Mouse (Mus musculus) CD8-positive naive resting alpha-beta T cell, adult 2 months (primary cell): ENCODE measurements around the gene Pkp2.
"Not testable (repeated sequence)": the region's sequence is repeated elsewhere in the genome, so short reads cannot be mapped to it uniquely, and the experiment has no call there.

Source experiments
- DNase-seq, 2 experiments: peaks; one replicate each; pipeline ENCODE4 v3.0.0; 2022; ENCODE audit warnings: low read depth in 2 of 2, low spot score in 2 of 2

Pkp2 gene

DNA sequence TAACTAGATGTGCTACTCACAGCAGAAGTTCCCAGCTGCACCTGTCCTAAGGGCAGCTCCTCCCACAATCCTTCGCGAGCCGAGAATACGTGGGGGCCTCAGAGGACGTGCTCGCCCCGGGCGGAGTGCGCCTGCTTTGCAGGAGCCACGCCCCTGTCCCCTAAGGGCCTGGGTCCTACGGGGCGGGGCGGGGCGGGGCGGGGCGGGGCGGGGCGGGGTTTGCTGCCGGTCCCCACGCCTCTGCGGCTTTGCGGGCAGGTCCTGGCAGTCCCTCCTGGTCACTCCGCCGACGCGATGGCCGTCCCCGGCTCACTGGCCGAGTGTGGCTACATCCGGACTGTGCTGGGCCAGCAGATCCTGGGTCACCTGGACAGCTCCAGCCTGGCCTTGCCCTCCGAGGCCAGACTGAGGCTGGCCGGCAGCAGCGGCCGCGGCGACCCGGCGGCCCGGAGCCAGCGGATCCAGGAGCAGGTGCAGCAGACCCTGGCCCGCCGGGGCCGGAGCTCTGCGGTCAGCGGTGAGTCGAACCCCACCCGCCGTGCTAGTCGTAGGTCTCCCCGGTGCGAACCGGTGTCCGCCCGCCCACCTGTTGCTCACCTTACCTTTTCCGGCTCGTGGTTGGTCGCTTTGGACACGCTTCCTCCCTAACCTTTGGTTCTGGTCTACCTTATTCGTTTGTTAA lies at the start of gene Pkp2:
Gene Pkp2 (plus strand): TSS at position 240 of the 682 bp plus-strand sequence.
- no peak for DNase-seq

- no peak for DNase-seq
Measured at GRCm38 (mm10) chr16:16197374-16197773, 15.7 kb upstream of the Pkp2 start.

DNA sequence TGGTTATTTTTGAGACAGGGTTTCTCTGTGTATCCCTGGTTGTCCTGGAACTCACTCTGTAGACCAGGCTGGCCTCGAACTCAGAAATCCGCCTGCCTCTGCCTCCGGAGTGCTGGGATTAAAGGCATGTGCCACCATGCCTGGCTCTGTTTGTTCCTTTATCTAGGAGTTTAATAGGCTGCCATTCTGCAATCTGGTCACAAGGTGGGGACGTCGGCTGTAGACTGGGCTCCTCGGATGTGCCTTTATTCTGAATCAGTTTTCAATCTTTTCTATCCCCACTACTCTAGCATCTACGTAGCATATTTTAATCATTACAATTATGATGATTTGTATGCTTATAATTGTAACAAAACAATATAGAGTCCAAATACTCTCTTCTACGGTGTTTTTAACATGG lies 11.1 kb upstream of the Pkp2 start:
- DNase-seq = not testable (repeated sequence)

- DNase-seq = no peak
Measured at GRCm38 (mm10) chr16:16204648-16205047, 8.5 kb upstream of the Pkp2 start.

GRCm38 (mm10) chr16:16212723-16213078 lies 417 bp upstream of the Pkp2 start:
- DNase-seq = no peak

DNA sequence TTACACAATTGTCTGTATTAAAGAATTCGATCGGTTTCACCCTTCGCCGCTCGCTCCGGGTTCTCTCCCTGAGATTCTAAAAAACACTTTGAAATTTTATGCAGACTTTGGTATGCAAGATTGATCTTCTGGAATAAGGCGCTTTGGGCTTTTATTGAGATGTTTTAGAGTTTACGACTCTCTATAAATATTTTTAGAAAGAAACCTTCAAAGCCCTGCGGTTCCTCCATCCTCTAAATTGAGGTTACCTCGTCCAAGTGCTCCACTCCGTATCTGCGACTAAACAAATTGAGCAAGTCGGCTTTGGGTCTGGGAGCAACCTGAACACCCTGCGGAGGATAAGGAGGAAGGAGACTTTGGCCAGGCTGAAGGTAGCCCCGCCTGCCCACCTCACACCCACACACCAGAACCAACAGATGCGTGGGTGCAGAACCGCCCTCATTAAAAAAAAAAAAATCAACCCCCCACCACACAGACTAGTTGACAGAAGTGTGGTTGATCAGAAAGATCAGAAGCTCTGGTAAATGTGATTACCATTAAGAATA lies 715 bp downstream of the Pkp2 start:
- DNase-seq = no peak

DNA sequence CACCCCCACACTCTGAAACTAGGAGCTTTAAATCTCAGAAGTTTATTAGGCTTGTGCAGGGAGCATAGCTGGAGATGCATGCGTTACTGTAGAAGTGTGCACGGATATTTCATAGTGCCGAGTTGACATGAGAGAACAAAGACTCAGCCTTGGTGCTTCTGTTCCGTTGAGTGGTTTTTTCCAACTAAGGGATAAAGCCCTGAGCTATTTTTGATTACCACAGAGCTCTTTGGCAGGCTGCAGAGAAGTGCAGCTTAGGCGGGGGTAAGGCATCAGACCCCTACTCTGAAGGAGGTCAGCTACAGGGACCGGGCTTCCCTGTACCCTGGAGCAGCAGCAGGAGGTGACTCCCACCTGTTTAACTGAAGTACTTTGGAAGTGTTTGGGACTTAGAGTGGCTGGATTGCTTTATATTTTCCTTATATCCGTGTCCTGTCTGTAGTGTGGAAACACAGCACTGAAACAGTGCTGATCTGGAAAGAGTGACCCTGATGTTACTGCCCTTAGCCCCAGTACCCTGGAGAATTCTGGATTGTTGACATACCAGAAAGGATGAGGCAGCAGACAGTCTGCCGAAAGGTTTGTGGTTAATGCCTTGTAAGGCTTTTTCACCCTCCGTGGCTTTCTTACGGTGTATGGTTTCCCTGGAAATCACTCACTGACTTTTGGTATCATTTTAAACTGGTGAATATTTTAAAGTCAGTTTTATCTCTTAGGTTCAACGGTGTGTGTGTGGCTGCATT lies 2.7 kb downstream of the Pkp2 start:
- DNase-seq = no peak

DNA sequence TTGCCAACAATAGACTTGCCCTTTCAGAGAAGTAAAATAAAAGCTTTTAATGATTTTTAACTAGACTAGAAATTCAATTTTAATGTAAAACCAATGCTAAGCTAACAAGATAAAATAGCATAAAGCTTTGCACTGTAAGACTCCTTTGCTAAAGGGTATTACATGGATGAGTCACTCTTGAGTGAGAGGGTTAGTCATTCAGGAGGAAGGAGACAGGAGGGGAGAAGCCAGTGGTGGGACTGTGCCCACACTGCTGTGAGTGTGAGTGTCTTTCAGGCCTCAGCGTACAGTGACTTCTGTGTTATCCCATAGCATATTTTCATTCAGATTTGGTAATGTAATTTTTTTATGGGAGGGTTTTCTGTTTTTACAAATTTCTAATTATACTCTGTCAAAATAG lies 3.8 kb downstream of the Pkp2 start:
- DNase-seq = no peak

DNA sequence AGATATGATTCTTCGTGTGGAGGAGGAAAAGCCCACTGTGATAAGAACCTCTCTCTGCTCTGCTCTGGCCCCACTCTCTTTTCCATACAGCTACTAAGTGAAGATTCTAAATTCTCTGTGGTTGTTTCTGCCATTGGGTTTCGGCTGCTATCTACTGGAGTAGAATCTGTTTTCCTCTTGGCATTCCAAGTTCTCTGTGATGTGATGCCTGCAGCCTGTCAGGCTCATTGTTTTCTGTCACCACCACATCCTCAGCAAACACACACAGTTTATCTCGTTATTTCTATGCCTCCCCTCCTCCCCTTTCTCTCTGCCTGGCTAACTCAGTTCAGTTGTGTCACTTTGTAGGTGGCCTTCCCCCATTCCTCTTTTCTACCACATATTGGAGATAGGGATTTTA lies 6.7 kb downstream of the Pkp2 start:
- no peak for DNase-seq

GRCm38 (mm10) chr16:16222651-16223050 lies 9.5 kb downstream of the Pkp2 start:
- DNase-seq = no peak

- no peak for DNase-seq
Measured at GRCm38 (mm10) chr16:16224506-16224924, 11.4 kb downstream of the Pkp2 start.

DNA sequence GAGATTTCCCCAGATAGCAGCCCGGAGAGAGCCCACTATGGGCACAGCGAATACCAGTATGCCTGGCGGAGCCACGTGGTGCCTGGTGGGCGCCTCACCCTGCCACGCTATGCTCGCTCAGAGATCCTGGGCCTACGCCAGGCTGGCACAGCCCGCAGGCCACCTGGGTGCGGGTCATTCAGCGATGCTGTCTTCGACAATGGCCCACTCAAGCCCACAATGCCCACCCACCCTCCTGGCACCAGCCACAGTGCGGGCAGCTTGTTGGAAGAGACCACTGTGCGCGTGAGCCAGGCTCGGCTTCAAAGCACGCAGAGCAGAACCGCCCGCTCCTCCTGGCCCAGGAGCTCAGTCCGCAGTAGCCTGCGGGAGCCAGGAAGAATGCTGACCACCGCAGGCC lies 12.7 kb downstream of the Pkp2 start:
- DNase-seq = no peak

DNA sequence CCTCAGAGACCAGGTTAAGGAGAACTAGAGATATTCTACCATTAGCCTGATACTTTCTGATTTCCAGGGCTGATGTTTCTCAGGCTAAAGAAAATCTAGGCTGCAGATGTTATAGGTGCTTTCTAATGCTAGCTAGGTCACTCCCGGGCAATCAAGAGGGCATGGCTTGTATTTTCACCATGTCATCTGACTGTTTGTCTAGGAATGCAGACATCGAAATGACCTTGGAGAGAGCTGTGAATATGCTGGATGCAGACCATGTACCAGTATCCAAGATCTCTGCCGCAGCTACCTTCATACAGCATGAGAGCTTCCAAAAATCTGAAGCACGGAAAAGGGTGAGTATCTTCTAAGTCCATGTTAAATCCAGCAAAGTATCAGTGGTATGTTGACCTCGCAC lies 17.3 kb downstream of the Pkp2 start:
- no peak for DNase-seq

DNA sequence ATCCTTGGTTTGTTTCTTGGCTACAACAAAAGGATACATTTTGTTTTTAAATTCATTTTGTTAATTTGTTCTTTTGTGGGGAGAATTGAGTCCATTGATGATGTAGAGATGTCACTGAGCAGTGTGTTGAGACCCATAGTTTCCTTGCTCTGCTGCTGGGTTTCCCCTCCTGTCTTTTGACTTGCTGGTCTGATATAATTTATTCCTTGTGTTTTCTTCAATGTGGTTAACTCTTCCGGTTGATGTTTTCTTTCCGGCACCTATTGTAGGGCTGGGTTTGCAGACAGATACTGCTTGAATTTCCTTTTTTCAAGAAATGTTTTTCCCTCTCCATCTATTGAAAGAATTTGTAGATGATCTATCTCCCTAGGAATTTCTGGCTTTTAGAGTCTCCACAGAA lies 20.8 kb downstream of the Pkp2 start:
- no peak for DNase-seq

DNA sequence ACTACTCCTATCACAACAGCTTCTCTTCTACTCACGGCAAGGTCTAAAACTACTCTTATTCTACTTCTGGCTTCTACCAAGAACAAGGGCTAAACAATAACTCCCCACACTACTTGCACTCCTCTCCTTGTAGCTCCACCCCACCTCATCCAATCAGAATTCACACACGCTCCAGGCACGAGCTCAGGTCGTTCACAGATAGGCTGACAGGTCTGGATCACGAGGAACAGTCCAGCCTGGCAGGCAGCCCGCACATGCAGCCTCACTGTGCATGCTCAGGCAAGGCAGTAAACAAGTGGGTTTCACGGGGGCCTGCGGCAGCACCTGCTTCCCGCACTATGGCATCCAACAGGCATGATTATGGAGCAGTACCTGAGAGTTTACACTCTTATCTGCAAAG lies 23.6 kb downstream of the Pkp2 start:
- not testable (repeated sequence) for DNase-seq

- no peak for DNase-seq
Measured at GRCm38 (mm10) chr16:16238356-16238755, 25.2 kb downstream of the Pkp2 start.

- no peak for DNase-seq
Measured at GRCm38 (mm10) chr16:16244711-16245110, 31.6 kb downstream of the Pkp2 start.

- DNase-seq = no peak
Measured at GRCm38 (mm10) chr16:16250470-16250869, 37.4 kb downstream of the Pkp2 start.

DNA sequence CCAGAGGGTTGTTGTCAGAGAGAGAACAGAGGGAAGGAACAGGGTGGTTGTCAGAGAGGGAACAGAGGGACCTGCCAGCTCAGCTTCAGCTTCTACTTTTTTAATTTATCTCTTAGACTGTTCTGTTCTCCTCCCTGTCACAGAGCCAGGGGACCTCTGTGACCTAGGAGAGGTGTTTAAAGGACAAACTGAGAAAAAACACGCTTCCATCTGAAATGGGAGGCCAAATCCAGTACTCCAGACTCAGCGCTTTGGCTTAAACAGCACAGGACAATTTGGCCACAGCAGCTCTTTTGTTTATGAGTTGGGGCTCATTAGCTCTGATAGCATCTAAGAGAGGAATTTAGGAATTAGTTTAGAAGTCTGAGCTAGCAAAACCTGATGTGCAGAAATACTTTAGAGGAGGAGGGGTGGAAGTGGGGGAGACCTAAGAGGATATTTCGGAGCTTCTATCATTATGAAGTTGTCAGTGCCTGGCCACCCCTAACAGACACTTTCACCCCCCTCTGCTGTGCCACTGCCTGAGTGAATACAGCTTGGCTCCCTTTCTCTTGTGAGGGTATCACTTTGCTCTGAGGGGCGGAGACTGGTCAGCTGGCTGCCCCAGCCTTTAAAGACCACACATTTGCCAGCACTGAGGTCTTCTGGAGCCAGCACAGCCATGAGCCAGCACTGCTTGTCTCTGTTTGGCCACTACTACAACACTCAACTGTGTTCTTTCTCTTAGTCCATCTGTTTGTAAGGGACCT lies 40.4 kb downstream of the Pkp2 start:
- no peak for DNase-seq

DNA sequence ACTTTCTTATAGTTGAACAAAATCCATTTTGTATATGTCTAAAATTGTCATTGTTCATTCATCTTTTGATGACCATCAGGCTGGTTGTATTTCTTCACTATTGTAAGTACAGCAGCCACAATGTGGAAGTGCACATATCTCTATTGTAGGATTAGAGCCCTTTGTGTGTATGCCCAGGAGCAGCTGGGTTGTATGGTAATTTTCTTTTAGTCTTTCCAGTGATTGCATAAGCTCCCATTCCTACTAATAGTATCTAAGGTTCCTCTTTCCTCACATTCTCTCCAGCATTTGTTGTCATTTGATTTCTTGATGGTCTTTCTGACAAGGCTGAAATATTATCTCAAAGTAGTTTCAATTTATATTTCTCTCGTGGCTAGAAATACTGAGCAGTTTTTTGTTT lies 42.1 kb downstream of the Pkp2 start:
- DNase-seq = no peak

- DNase-seq = no peak
Measured at GRCm38 (mm10) chr16:16255874-16256273, 42.8 kb downstream of the Pkp2 start.

- DNase-seq = no peak
Measured at GRCm38 (mm10) chr16:16256672-16257071, 43.6 kb downstream of the Pkp2 start.
